In the genomic region with DNA sequence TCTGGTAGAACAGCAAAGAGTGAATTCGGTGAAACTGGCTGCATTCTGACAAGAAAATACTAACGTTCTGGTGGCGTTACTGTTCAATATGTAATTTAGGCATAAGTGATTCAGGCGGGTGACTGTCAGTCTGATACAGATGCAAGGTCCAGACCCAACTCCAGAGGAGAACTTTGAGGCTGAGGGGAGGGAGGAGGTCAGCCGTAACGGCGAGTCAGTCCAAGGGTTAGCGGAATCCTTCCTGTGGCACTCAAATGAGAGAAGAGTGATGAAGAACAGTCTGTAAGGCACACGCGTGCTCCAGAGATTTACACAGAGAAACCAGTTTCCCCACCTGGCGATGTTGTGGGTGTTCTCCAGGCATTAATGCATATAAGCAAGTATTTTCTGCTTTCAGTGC, we compare ENCODE assay signal across 19 mouse cellular contexts. TPM values are rescaled to one million over a fixed set of nuclear protein-coding genes. Genes with fewer than 3 reads are reported as not detected.
DNase-seq lines count a peak whose midpoint lies in the region; ATAC-seq and TF ChIP-seq lines count a peak whose summit lies in the region.
"Had no signal": no experiment of that assay in that cellular context is flagged by ENCODE, and none has a peak within 500 bp of the region (broad histone marks: within the 10 kb centered on the region; RNA-seq: fewer than 3 reads in every experiment).

No protein-coding gene starts in this region.

- ATAC-seq in lung, embryonic 14.5 days (ENCODE audit: insufficient read depth), result no peak
- no peak for ATAC-seq in intestine, postnatal 0 days
- ATAC-seq in heart, embryonic 12.5 days (ENCODE audit: insufficient number of reproducible peaks, low FRiP score), result no peak
- no peak for ATAC-seq in cerebellum, adult (ENCODE audit: insufficient number of reproducible peaks, low FRiP score, low TSS enrichment)
- ATAC-seq: forebrain, postnatal 0 days; liver, postnatal 0 days; midbrain, embryonic 13.5 days had no signal

- peak overlapping the region; percentile 94 for H3K27ac ChIP-seq in lung, embryonic 14.5 days (ENCODE audit: low read depth)
- peak overlapping the region; percentile 42 for H3K27ac ChIP-seq in intestine, postnatal 0 days (ENCODE audit: low read depth, low read length)
- no peak overlapping the region for H3K27ac ChIP-seq in heart, embryonic 12.5 days (ENCODE audit: poor library complexity, severe bottlenecking)
- H3K27ac ChIP-seq: heart, embryonic 13.5 days; hindbrain, embryonic 14.5 days; kidney, postnatal 0 days; limb, embryonic 10.5 days; midbrain, embryonic 13.5 days; neural tube, embryonic 12.5 days had no signal

- peak overlapping the region; percentile 31; the same call in 1 of the 2 replicates for H3K4me2 ChIP-seq in lung, embryonic 14.5 days
- no peak overlapping the region for H3K4me2 ChIP-seq in intestine, postnatal 0 days (replicated peaks; ENCODE audit: low read depth)
- H3K4me2 ChIP-seq in heart, embryonic 12.5 days, result no peak overlapping the region
- H3K4me2 ChIP-seq: heart, embryonic 13.5 days; hindbrain, embryonic 14.5 days; midbrain, embryonic 13.5 days; neural tube, embryonic 12.5 days had no signal

- no peak for TF ChIP-seq CTCF in lung, embryonic 14.5 days (IDR thresholded peaks at IDR 0.05; ENCODE audit: low read depth)
- TF ChIP-seq CTCF in intestine, postnatal 0 days (IDR thresholded peaks at IDR 0.05; ENCODE audit: low read depth), result no peak

- DNase-seq in lung, embryonic 14.5 days, result peak; percentile 34
- no peak for DNase-seq in lung, postnatal 25 days (ENCODE audit: low spot score)
- peak; percentile 57 to 76 for DNase-seq in kidney, postnatal 25 days
- DNase-seq in yolk sac, embryonic 10.5 days (ENCODE audit: low spot score), result peak; percentile 3
- DNase-seq: cerebellum, postnatal 10 days; forebrain, postnatal 0 days; layer of hippocampus, adult 9-11 months; liver, postnatal 0 days; right cerebral cortex, postnatal 4 days; thymus, adult 2 months had no signal

- H3K9me3 ChIP-seq in lung, embryonic 14.5 days (ENCODE audit: low read depth, low read length), result no peaks in the 10 kb centered on the region
- H3K9me3 ChIP-seq in intestine, postnatal 0 days (ENCODE audit: control insufficient read depth), result no peaks in the 10 kb centered on the region
- no peaks in the 10 kb centered on the region for H3K9me3 ChIP-seq in heart, embryonic 12.5 days (replicated peaks)
- H3K9me3 ChIP-seq: heart, embryonic 13.5 days; limb, embryonic 10.5 days; midbrain, embryonic 13.5 days; neural tube, embryonic 12.5 days had no signal

- H3K36me3 ChIP-seq in lung, embryonic 14.5 days (ENCODE audit: insufficient read depth), result no peaks in the 10 kb centered on the region
- H3K36me3 ChIP-seq in intestine, postnatal 0 days (ENCODE audit: control insufficient read depth, insufficient read depth), result no peaks in the 10 kb centered on the region
- no peaks in the 10 kb centered on the region for H3K36me3 ChIP-seq in heart, embryonic 12.5 days
- H3K36me3 ChIP-seq: heart, embryonic 13.5 days; limb, embryonic 10.5 days; midbrain, embryonic 13.5 days; neural tube, embryonic 12.5 days had no signal

- no peak overlapping the region for H3K9ac ChIP-seq in lung, embryonic 14.5 days
- no peak overlapping the region for H3K9ac ChIP-seq in intestine, postnatal 0 days (ENCODE audit: low read depth, low read length)
- no peak overlapping the region for H3K9ac ChIP-seq in heart, embryonic 12.5 days
- H3K9ac ChIP-seq: forebrain, postnatal 0 days; heart, embryonic 13.5 days; hindbrain, embryonic 14.5 days; liver, postnatal 0 days; midbrain, embryonic 13.5 days; neural tube, embryonic 12.5 days had no signal

- H3K4me1 ChIP-seq in lung, embryonic 14.5 days (ENCODE audit: insufficient read depth), result peaks cover 17% of the 10 kb centered on the region
- H3K4me1 ChIP-seq in intestine, postnatal 0 days (replicated peaks; ENCODE audit: control insufficient read depth, insufficient read depth, low read length), result no peaks in the 10 kb centered on the region
- H3K4me1 ChIP-seq in heart, embryonic 12.5 days (replicated peaks), result no peaks in the 10 kb centered on the region
- H3K4me1 ChIP-seq: heart, embryonic 13.5 days; midbrain, embryonic 13.5 days; neural tube, embryonic 12.5 days had no signal

- 41% methylated on average over 11 of the region's 11 CpGs for WGBS in lung, embryonic 14.5 days
- 69% methylated on average over 11 of the region's 11 CpGs for WGBS in intestine, postnatal 0 days
- 85% methylated on average over 11 of the region's 11 CpGs for WGBS in heart, embryonic 12.5 days

- no peak overlapping the region for H3K4me3 ChIP-seq in lung, embryonic 14.5 days (ENCODE audit: low read depth, low read length)
- no peak overlapping the region for H3K4me3 ChIP-seq in intestine, postnatal 0 days (ENCODE audit: low read depth, low read length)
- H3K4me3 ChIP-seq in heart, embryonic 12.5 days, result no peak overlapping the region
- H3K4me3 ChIP-seq: heart, embryonic 13.5 days; limb, embryonic 10.5 days; midbrain, embryonic 13.5 days; neural tube, embryonic 12.5 days had no signal

- H3K27me3 ChIP-seq in lung, embryonic 14.5 days (ENCODE audit: insufficient read depth, low read length), result no peaks in the 10 kb centered on the region
- no peaks in the 10 kb centered on the region for H3K27me3 ChIP-seq in intestine, postnatal 0 days (replicated peaks; ENCODE audit: control insufficient read depth, insufficient read depth, low read length)
- no peaks in the 10 kb centered on the region for H3K27me3 ChIP-seq in heart, embryonic 12.5 days (replicated peaks)
- H3K27me3 ChIP-seq: heart, embryonic 13.5 days; midbrain, embryonic 13.5 days; neural tube, embryonic 12.5 days had no signal

RNA-seq across cellular contexts. Expression of a gene that starts 36.0 kb away (rescaled TPM):
- 71.5 and 72.4 TPM in 2 replicates for polyA plus RNA-seq in lung, embryonic 14.5 days (2014; fragmentation: Nextera tagmentation; extraction: Ambion mirVana)
- 65.4 and 78.2 TPM in 2 replicates for polyA plus RNA-seq in intestine, postnatal 0 days (2015; fragmentation: Nextera tagmentation; extraction: Ambion mirVana)
- polyA plus RNA-seq in heart, embryonic 12.5 days (2016; fragmentation: Nextera tagmentation; extraction: Ambion mirVana), result 9.2 and 9.7 TPM in 2 replicates

RNA-seq across cellular contexts. Expression of a gene that starts 50.4 kb away (rescaled TPM):
- 0.19 TPM in 1 of 2 replicates, not detected in the other for polyA plus RNA-seq in lung, embryonic 14.5 days (2014; fragmentation: Nextera tagmentation; extraction: Ambion mirVana)
- polyA plus RNA-seq in intestine, postnatal 0 days (2015; fragmentation: Nextera tagmentation; extraction: Ambion mirVana), result 0.12 and 0.27 TPM in 2 replicates
- polyA plus RNA-seq in heart, embryonic 12.5 days (2016; fragmentation: Nextera tagmentation; extraction: Ambion mirVana), result 11.3 and 13.6 TPM in 2 replicates
- polyA plus RNA-seq: kidney, postnatal 0 days; midbrain, embryonic 13.5 days; neural tube, embryonic 12.5 days had no signal
